Mouse (Mus musculus) gastrocnemius, adult 18-20 months (tissue): ENCODE measurements around the gene Dzank1. TPM values are rescaled to one million over a fixed set of nuclear protein-coding genes. Genes with fewer than 3 reads are reported as not detected.
A peak's percentile ranks its signal among the peaks of the same experiment; 100 is the strongest.

Experiments
- DNase-seq: peaks from one replicate; pipeline ENCODE4 v3.0.0; 2021; ENCODE audit warnings: low spot score
- long read RNA-seq, 2 experiments: library from polyadenylated mRNA; stranded (forward); transcript quantifications; one replicate each; pipeline ENCODE4 v2.0.0; 2021
- total RNA-seq, 2 experiments: library from RNA; stranded (reverse); gene quantifications; 2 replicates each; pipeline ENCODE4 v1.2.3; 2021

The Dzank1 gene
- total RNA-seq: under 1 TPM; 0.27 to 0.52 TPM
- long read RNA-seq, experiment 1: 0 reads
- long read RNA-seq, experiment 2: 0 reads

GRCm38 (mm10) chr2:144526981-144527820 lies at the start of gene Dzank1, which contains the start of gene Polr3f:
Gene Dzank1 (minus strand): TSS chr2:144527414.
Gene Polr3f (plus strand): TSS chr2:144527718.
- peak; percentile 97 for DNase-seq

DNA sequence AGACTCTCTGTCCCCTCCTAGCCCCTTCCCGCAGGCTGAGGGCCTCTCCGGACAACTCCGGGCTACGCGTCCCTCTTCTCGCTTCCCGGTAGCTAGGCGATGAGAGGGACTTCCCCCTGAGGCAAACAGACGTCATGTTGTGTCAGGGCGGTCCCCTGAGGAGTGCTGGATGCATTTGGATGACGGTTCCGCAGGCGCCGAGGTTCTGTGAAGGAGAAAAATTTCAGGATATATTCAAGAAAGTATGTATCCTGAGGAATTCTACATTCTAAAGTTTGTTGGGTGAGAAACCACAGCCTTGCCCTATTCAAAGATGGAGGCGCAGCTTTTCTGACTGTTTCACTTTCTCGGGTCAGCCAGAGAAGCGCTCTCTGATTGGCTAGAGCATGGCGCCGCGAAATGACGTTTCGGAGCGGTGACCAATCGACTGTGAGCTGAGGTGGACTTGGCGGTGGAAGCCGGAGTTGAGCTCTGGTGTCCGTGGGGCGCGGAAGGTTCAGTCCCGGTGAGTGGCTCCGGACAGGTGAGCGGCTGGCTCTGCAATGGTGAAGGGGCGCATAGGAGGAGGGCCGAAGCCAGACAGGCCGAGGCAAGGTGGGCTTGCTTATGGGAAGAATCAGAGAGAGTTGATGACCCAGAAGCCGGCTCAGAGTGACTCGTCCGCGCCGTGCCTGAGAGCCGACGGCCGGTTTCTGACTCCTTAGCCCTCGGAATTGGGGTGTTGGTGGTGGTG lies 28.8 kb upstream of the Dzank1 start, which contains the start of gene Sec23b:
Sec23b (plus strand) TSS at position 410 of the 733 bp plus-strand sequence.
- DNase-seq: peak; percentile 98

- no peak for DNase-seq
These were observed 28.1 kb upstream of the Dzank1 start for GRCm38 (mm10) chr2:144555286-144555819.

GRCm38 (mm10) chr2:144553905-144554304 lies 26.7 kb upstream of the Dzank1 start:
- DNase-seq: no peak

DNA sequence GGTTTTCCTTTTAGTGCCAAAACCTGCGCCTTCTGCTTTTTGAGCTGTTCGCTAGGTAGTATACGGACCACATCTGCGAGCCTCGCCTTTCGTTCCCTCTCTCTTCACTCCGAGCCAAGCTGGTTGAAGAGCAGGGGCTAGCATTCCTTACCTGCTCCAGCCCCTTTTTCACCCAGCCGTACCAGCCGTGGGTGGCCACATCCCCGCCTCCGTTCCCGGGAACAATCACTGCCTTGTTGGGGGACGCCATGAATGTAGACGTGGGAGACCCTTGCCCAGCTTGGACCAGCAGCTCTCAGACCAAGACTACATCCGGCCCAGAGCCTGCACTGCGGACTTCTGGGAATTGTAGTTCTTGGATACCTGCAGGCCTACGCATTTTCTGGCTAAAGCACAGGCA lies 23.3 kb upstream of the Dzank1 start, which contains the start of gene Rbbp9:
Rbbp9 (minus strand) TSS at position 341 of the 400 bp plus-strand sequence.
- DNase-seq: peak; percentile 51

GRCm38 (mm10) chr2:144547559-144547958 lies 20.3 kb upstream of the Dzank1 start:
- no peak for DNase-seq

DNA sequence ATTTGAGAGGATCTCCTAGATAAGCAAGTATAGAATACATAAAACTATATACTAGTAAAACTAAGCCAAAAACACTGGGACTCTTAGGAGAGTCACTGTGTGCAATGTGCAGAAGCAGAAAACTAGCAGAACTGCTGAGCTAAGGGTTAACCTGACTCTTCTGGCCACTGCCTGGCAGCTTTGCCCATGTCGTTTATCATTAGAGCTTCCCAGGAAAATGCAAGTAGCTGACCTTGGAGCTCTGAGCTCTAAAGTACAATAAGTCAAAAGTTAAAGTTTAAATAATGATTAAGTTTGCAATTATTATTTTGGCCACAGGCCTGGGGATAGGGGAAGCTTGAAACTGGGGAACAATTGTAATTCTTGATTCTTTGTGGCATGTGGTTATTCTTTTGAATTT lies 18.3 kb upstream of the Dzank1 start:
- no peak for DNase-seq

DNA sequence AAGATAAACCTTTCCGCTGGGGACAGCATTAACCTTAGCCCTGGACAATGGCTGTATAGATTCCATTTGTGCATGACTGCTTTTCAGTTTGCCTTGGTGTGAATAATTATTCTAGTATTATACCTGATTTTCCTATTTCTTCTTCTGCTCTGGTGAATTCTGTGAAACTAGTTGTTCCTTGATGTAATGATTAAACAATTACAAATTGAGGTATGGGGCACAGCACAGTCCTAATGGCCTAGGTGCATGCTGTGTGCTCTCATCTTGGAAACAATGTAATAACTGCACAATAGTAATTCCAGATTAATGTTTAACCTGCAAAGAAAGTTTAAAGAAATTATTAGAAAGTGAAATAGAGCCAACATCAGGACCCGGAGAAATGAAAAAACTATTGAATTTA lies 17.8 kb upstream of the Dzank1 start:
- no peak for DNase-seq

DNA sequence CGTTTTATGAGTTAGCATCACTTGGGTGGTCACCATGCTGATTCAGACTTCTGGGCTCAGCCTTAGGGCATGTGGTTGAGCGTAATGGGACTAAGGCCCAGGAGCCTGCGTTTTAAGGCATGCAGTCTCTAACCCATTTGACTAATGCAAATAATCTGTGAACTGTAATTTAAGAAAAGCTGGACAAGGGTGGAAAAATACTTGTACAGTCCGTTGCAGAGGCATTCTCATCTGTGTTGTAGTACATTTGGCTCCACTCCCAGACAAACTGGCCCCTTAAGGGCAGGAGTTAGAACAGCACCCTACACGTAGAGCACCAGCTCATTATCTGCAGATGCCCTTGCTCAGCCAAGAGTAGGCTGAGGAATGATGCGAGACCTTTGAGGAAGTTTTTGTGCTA lies 17.4 kb upstream of the Dzank1 start:
- no peak for DNase-seq

DNA sequence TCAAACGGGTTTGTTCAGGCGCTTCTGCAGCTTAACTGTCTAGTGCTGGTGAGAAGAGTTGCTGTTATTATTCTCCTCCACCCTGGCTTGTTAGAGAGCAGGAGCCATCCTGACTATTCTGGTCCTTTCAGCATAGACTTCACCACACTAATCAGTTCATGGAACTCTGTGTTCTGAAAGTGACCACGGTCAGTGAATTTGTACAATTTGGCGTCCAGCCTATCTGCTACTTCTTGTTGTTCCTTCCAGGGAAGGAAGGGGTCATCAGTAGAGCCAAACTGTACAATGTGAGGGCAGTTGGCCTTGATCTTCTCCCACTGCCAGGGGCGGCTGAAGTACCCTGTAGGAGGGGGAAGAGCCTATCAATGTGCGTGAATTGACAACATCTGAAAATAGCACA lies 16.5 kb upstream of the Dzank1 start:
- no peak for DNase-seq

- DNase-seq: no peak
These were observed 14.0 kb upstream of the Dzank1 start for GRCm38 (mm10) chr2:144541246-144541645.

- no peak for DNase-seq
These were observed 9.9 kb upstream of the Dzank1 start for GRCm38 (mm10) chr2:144537123-144537522.

GRCm38 (mm10) chr2:144527821-144528174 lies 584 bp upstream of the Dzank1 start:
- DNase-seq: no peak

- no peak for DNase-seq
These were observed 1.4 kb downstream of the Dzank1 start for GRCm38 (mm10) chr2:144525856-144526255.

GRCm38 (mm10) chr2:144519772-144520171 lies 7.4 kb downstream of the Dzank1 start:
- no peak for DNase-seq

DNA sequence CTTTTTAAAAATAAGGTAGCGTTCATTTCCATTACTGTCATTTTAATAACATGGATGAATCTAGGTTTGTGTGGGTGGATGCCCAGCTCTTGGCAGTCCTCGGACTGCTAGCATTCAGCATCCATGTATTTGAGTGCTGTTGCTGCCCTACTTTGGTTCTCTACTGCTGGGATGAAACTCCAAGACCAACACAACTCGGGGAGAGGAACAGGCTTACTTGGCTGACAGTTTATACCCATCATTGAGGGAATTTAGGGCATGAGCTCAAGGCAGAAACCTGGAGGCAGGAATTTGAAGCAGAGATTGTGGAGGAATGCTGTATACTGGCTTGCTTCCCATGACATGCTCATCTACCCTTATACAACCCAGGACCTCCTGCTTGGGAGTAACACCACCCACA lies 12.6 kb downstream of the Dzank1 start:
- no peak for DNase-seq

GRCm38 (mm10) chr2:144502134-144502533 lies 25.1 kb downstream of the Dzank1 start:
- DNase-seq: no peak

DNA sequence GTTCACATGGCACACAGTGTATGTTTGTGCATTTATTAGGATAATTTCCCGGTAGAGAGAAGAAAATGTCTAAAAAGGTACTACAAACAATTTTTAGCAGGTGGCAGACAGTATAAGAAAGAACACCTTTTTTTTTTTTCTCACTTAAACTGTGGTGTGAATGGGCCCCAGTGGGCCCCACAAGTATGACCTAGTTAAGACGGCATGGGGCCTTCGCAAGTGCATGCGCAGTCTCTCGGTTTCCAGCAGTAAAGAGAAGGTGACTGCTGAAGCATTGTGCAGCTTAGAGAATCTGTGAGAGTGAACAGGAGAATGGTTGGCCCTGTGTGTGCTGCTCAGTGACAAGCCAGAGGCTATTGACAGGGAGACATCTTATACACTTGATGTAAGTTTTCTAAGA lies 37.9 kb downstream of the Dzank1 start:
- no peak for DNase-seq

DNA sequence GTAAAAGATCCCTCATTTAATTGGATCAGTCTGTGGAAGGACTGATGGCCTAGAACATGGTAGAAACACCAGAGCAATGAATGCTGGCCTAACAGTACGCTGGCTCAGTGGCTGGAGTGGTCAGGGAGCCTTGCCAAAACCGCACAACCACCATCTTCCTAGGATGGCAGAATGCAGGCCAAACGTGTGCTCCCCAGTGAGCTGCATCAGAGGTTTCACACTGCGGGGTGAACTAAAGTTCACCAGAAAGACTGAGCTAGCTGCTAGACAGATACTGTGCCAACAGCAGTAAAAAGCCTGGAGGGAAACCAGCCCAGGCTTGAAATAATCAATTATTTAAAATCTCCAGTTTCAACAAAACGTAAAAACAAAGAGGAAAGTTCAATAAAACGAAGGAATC lies 39.7 kb downstream of the Dzank1 start:
- DNase-seq: peak; percentile 12

DNA sequence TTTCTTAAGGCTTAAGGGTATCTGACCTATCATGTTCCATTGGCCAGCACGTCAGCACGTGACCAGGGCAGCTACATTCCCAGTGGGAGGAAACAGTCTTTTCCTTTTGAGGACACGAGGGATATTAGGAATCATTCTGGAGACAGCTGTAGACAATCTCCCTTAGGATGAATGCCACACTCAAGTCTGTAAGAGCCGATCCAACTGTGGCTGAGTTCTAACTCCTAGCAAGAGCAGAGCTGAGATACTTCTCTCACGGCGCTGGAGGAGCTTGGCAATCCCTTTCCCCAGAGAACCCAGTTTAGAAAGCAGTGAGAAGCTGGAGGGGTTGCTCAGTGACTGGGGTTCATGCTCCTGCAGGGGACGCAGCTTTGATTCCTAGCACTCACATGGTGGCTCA lies 41.8 kb downstream of the Dzank1 start:
- no peak for DNase-seq

GRCm38 (mm10) chr2:144484084-144484483 lies 43.1 kb downstream of the Dzank1 start:
- no peak for DNase-seq

DNA sequence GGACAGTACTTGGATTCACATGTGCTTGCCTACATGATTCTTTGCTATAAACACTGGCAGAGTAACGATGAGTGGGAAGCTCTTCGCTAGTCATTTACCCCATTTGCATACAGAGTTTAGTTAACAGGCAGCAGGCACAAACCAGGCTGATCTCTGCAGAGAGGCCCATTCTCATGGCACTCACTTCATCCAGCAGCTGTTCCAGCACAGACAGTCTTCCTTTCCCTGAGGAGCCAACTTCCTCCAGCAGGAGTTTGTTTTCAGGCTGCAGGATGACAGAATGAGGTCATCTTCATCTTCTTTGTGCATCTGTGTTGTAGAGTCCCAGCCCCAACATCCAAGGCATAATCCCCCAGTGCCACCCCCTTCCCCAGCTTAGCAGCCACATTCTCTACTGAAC lies 47.8 kb downstream of the Dzank1 start:
- no peak for DNase-seq
